Mouse (Mus musculus) erythroblast, embryonic 14.5 days (primary cell): ENCODE results near the gene Kcmf1.

ENCODE experiments used
- GATA1 ChIP-seq: IDR thresholded peaks from 2 replicates; pipeline ENCODE4 v1.6.1; 2012; ENCODE audit warnings: low read length, inconsistent platforms, mixed read lengths
- TAL1 ChIP-seq: IDR thresholded peaks from 3 replicates; pipeline ENCODE4 v1.6.1; 2012; ENCODE audit warnings: low read length, inconsistent platforms, mixed read lengths

GRCm38 (mm10) chr6:72866232-72866631 is 33.5 kb downstream of the Kcmf1 start:
- TF ChIP-seq GATA1 (no peak), TAL1 (no peak)
